12 mouse cellular contexts compared by ENCODE assay signal in genomic region chr2:18943930-18944329, GRCm38 (mm10). TPM values are rescaled to one million over a fixed set of nuclear protein-coding genes. Genes with fewer than 3 reads are reported as not detected.
DNase-seq lines count a peak whose midpoint lies in the region; ATAC-seq and TF ChIP-seq lines count a peak whose summit lies in the region.
"Had no signal": no experiment of that assay in that cellular context is flagged by ENCODE, and none has a peak within 500 bp of the region (broad histone marks: within the 10 kb centered on the region; RNA-seq: fewer than 3 reads in every experiment).

No protein-coding gene starts in this region.

- H3K27me3 ChIP-seq in lung, embryonic 14.5 days (ENCODE audit: insufficient read depth, low read length): no peaks in the 10 kb centered on the region
- H3K27me3 ChIP-seq in heart, embryonic 14.5 days (ENCODE audit: control insufficient read depth, insufficient read depth, low read length): no peaks in the 10 kb centered on the region
- H3K27me3 ChIP-seq in hindbrain, postnatal 0 days (ENCODE audit: insufficient read depth, low read length): no peaks in the 10 kb centered on the region
- H3K27me3 ChIP-seq in forebrain, embryonic 10.5 days (ENCODE audit: poor library complexity, severe bottlenecking): 0 out of 2 replicates have a peak, but pooled peaks cover 6% of the 10 kb centered on the region
- H3K27me3 ChIP-seq: forebrain, embryonic 13.5 days; hindbrain, embryonic 12.5 days; midbrain, embryonic 13.5 days had no signal

- peaks cover 10% of the 10 kb centered on the region for H3K4me1 ChIP-seq in lung, embryonic 14.5 days (ENCODE audit: insufficient read depth)
- H3K4me1 ChIP-seq in lung, adult 2 months (ENCODE audit: control insufficient read depth, insufficient read depth, low read length): peaks cover 11% of the 10 kb centered on the region
- peaks cover 21 to 43% of the 10 kb centered on the region in 2 experiments for H3K4me1 ChIP-seq in heart, embryonic 14.5 days (ENCODE audit: control insufficient read depth in 2 of 2, insufficient read depth in 2 of 2, low read length in 2 of 2)
- no peaks in the 10 kb centered on the region for H3K4me1 ChIP-seq in hindbrain, postnatal 0 days (ENCODE audit: insufficient read depth, low read length)
- peaks cover 28% of the 10 kb centered on the region for H3K4me1 ChIP-seq in forebrain, embryonic 10.5 days

- no peak for TF ChIP-seq CTCF in lung, embryonic 14.5 days (IDR thresholded peaks at IDR 0.05; ENCODE audit: low read depth)
- no peak for TF ChIP-seq CTCF in lung, adult 2 months (IDR thresholded peaks at IDR 0.05; ENCODE audit: insufficient read depth, low read length)
- no peak for TF ChIP-seq CTCF in hindbrain, postnatal 0 days (IDR thresholded peaks at IDR 0.05; ENCODE audit: low read depth)

- WGBS in lung, embryonic 14.5 days: 77% methylated on average over 2 of the region's 2 CpGs
- 59% methylated on average over 2 of the region's 2 CpGs for WGBS in lung, adult 2 months
- 79% methylated on average over 2 of the region's 2 CpGs for WGBS in heart, embryonic 14.5 days
- 74% methylated on average over 2 of the region's 2 CpGs for WGBS in hindbrain, postnatal 0 days
- whole genome bisulfite sequencing in forebrain, embryonic 10.5 days: 91% methylated on average over 2 of the region's 2 CpGs

- H3K9me3 ChIP-seq in lung, embryonic 14.5 days (ENCODE audit: low read depth, low read length): no peaks in the 10 kb centered on the region
- no peaks in the 10 kb centered on the region for H3K9me3 ChIP-seq in heart, embryonic 14.5 days (ENCODE audit: control insufficient read depth, low read length)
- H3K9me3 ChIP-seq in hindbrain, postnatal 0 days (ENCODE audit: low read length): no peaks in the 10 kb centered on the region
- no peaks in the 10 kb centered on the region for H3K9me3 ChIP-seq in forebrain, embryonic 10.5 days
- H3K9me3 ChIP-seq: forebrain, embryonic 13.5 days; hindbrain, embryonic 12.5 days; midbrain, embryonic 13.5 days had no signal

- peak; percentile 77 for ATAC-seq in lung, embryonic 14.5 days (ENCODE audit: insufficient read depth)
- no peak for ATAC-seq in heart, embryonic 14.5 days (ENCODE audit: insufficient number of reproducible peaks, insufficient read depth, low FRiP score, low read depth)
- ATAC-seq in megakaryocyte progenitor cell, adult 5-6 weeks (replicated peaks; ENCODE audit: poor library complexity): 0 out of 2 replicates have a peak, but pooled peaks have one; percentile 23
- ATAC-seq in hindbrain, postnatal 0 days: no peak
- ATAC-seq: forebrain, embryonic 13.5 days; midbrain, embryonic 13.5 days had no signal

- no peak for TF ChIP-seq POLR2A in lung, adult 2 months (IDR thresholded peaks at IDR 0.05; ENCODE audit: borderline replicate concordance, extremely low read depth, low read depth, low read length)

- peak; percentile 82 for DNase-seq in lung, embryonic 14.5 days
- DNase-seq in lung, adult 2 months: no peak
- DNase-seq in kidney, postnatal 10 days: peak; percentile 61
- no peak for DNase-seq in left cerebral cortex, postnatal 4 days
- DNase-seq in hindbrain, postnatal 0 days (ENCODE audit: low spot score): no peak
- DNase-seq in forebrain, embryonic 10.5 days (ENCODE audit: extremely low spot score, low spot score): no peak

- H3K36me3 ChIP-seq in lung, embryonic 14.5 days (ENCODE audit: insufficient read depth): no peaks in the 10 kb centered on the region
- H3K36me3 ChIP-seq in heart, embryonic 14.5 days (ENCODE audit: control insufficient read depth, insufficient read depth, low read length): no peaks in the 10 kb centered on the region
- no peaks in the 10 kb centered on the region for H3K36me3 ChIP-seq in hindbrain, postnatal 0 days (ENCODE audit: insufficient read depth, low read length)
- H3K36me3 ChIP-seq in forebrain, embryonic 10.5 days (replicated peaks): no peaks in the 10 kb centered on the region
- H3K36me3 ChIP-seq: hindbrain, embryonic 12.5 days; midbrain, embryonic 13.5 days had no signal

- intact Hi-C loops in left cerebral cortex, postnatal 4 days (cut with DNase I): no loop called here

- H3K27ac ChIP-seq in lung, embryonic 14.5 days (ENCODE audit: low read depth): peak overlapping the region; percentile 59
- peak overlapping the region; percentile 12 to 28; a peak in 3 of 4 replicates for H3K27ac ChIP-seq in heart, embryonic 14.5 days (replicated peaks in 1 of 2; ENCODE audit: control insufficient read depth in 1 of 2, insufficient read depth in 1 of 2, low read depth in 2 of 2, low read length in 2 of 2)
- H3K27ac ChIP-seq in hindbrain, postnatal 0 days: no peak overlapping the region
- no peak overlapping the region for H3K27ac ChIP-seq in forebrain, embryonic 10.5 days
- H3K27ac ChIP-seq: forebrain, embryonic 13.5 days; hindbrain, embryonic 12.5 days; midbrain, embryonic 13.5 days had no signal

- H3K4me3 ChIP-seq in lung, embryonic 14.5 days (ENCODE audit: low read depth, low read length): no peak overlapping the region
- no peak overlapping the region for H3K4me3 ChIP-seq in lung, adult 2 months (replicated peaks; ENCODE audit: extremely low read depth, low read depth, low read length)
- H3K4me3 ChIP-seq in heart, embryonic 14.5 days (ENCODE audit: control insufficient read depth in 1 of 2, insufficient read depth in 1 of 2, low read depth in 1 of 2, low read length in 2 of 2): no peak overlapping the region
- H3K4me3 ChIP-seq in hindbrain, postnatal 0 days (ENCODE audit: low read length): no peak overlapping the region
- H3K4me3 ChIP-seq in forebrain, embryonic 10.5 days: no peak overlapping the region
- H3K4me3 ChIP-seq: forebrain, embryonic 13.5 days; hindbrain, embryonic 12.5 days; midbrain, embryonic 13.5 days had no signal

- H3K4me2 ChIP-seq in lung, embryonic 14.5 days: no peak overlapping the region
- no peak overlapping the region for H3K4me2 ChIP-seq in heart, embryonic 14.5 days (ENCODE audit: low read length)
- no peak overlapping the region for H3K4me2 ChIP-seq in hindbrain, postnatal 0 days (ENCODE audit: low read depth, low read length)
- H3K4me2 ChIP-seq: forebrain, embryonic 13.5 days; hindbrain, embryonic 12.5 days; midbrain, embryonic 13.5 days had no signal

- H3K9ac ChIP-seq in lung, embryonic 14.5 days: no peak overlapping the region
- no peak overlapping the region for H3K9ac ChIP-seq in heart, embryonic 14.5 days (ENCODE audit: low read length)
- no peak overlapping the region for H3K9ac ChIP-seq in hindbrain, postnatal 0 days (replicated peaks; ENCODE audit: low read length)
- H3K9ac ChIP-seq: forebrain, embryonic 13.5 days; hindbrain, embryonic 12.5 days; midbrain, embryonic 13.5 days had no signal

RNA-seq across cellular contexts. Expression of gene Pip4k2a, which starts 54.0 kb away (rescaled TPM):
- polyA plus RNA-seq in lung, embryonic 14.5 days (2014; fragmentation: Nextera tagmentation; extraction: Ambion mirVana): 10.2 and 10.3 TPM in 2 replicates
- 6.9 and 9.5 TPM in 2 replicates for polyA plus RNA-seq in lung, adult 2 months (2012; rRNA removed)
- 7.4 TPM in 2 replicates for polyA plus RNA-seq in heart, embryonic 14.5 days (2014; fragmentation: Nextera tagmentation; extraction: Ambion mirVana)
- 47.3 and 62.2 TPM in 2 replicates for total RNA-seq in megakaryocyte progenitor cell, adult 5-6 weeks (2015)
- total RNA-seq in megakaryocyte progenitor cell, adult 5-6 weeks (2017): 23.2 and 23.5 TPM in 2 replicates
- 10 to 100 TPM; 34.3 to 44.2 TPM for total RNA-seq in left cerebral cortex, postnatal 4 days (2021)
- total RNA-seq in hindbrain, postnatal 0 days (2014; rRNA removed): 5.5 and 5.6 TPM in 2 replicates
- 8.2 and 8.9 TPM in 2 replicates for polyA plus RNA-seq in hindbrain, postnatal 0 days (2015; fragmentation: Nextera tagmentation; extraction: Ambion mirVana)
- 6.6 and 7.5 TPM in 2 replicates for polyA plus RNA-seq in forebrain, embryonic 10.5 days (2016; fragmentation: Nextera tagmentation; extraction: Ambion mirVana)

RNA-seq across cellular contexts. Expression of gene 4930426L09Rik, which starts 54.2 kb away (rescaled TPM):
- 0.42 and 0.57 TPM in 2 replicates for polyA plus RNA-seq in lung, embryonic 14.5 days (2014; fragmentation: Nextera tagmentation; extraction: Ambion mirVana)
- polyA plus RNA-seq in lung, adult 2 months (2012; rRNA removed): 0.38 and 0.47 TPM in 2 replicates
- 0.31 and 0.36 TPM in 2 replicates for polyA plus RNA-seq in heart, embryonic 14.5 days (2014; fragmentation: Nextera tagmentation; extraction: Ambion mirVana)
- 1.2 and 1.4 TPM in 2 replicates for total RNA-seq in megakaryocyte progenitor cell, adult 5-6 weeks (2015)
- total RNA-seq in megakaryocyte progenitor cell, adult 5-6 weeks (2017): 0.17 TPM in 1 of 2 replicates, not detected in the other
- under 1 TPM; 0.64 to 0.86 TPM for total RNA-seq in left cerebral cortex, postnatal 4 days (2021)
- total RNA-seq in hindbrain, postnatal 0 days (2014; rRNA removed): 0.68 and 2.0 TPM in 2 replicates
- polyA plus RNA-seq in hindbrain, postnatal 0 days (2015; fragmentation: Nextera tagmentation; extraction: Ambion mirVana): 0.35 and 0.76 TPM in 2 replicates
- polyA plus RNA-seq in forebrain, embryonic 10.5 days (2016; fragmentation: Nextera tagmentation; extraction: Ambion mirVana): 0.14 and 0.31 TPM in 2 replicates
- total RNA-seq: common myeloid progenitor, adult 5-6 weeks had no signal

Comparison
In these comparisons a context has a peak if more than half of its experiments do, and no peak if none do; other contexts are left out.
1. DNase-seq: peak in lung, embryonic 14.5 days (single experiment) and kidney, postnatal 10 days (single experiment); none in lung, adult 2 months (single experiment), left cerebral cortex, postnatal 4 days (single experiment), hindbrain, postnatal 0 days (single experiment) and forebrain, embryonic 10.5 days (single experiment).
2. ATAC-seq: peak in lung, embryonic 14.5 days (single experiment) and megakaryocyte progenitor cell, adult 5-6 weeks (single experiment); none in heart, embryonic 14.5 days (single experiment) and hindbrain, postnatal 0 days (single experiment).
3. H3K27ac ChIP-seq: peak in lung, embryonic 14.5 days (single experiment) and heart, embryonic 14.5 days (2 of 2); none in hindbrain, postnatal 0 days (single experiment) and forebrain, embryonic 10.5 days (single experiment).